Mouse (Mus musculus) erythroblast, embryonic 14.5 days (primary cell): ENCODE measurements around the gene Ddost.

Source experiments
- GATA1 ChIP-seq: IDR thresholded peaks from 2 replicates; pipeline ENCODE4 v1.6.1; 2012; ENCODE audit warnings: low read length, inconsistent platforms, mixed read lengths
- TAL1 ChIP-seq: IDR thresholded peaks from 3 replicates; pipeline ENCODE4 v1.6.1; 2012; ENCODE audit warnings: low read length, inconsistent platforms, mixed read lengths

DNA sequence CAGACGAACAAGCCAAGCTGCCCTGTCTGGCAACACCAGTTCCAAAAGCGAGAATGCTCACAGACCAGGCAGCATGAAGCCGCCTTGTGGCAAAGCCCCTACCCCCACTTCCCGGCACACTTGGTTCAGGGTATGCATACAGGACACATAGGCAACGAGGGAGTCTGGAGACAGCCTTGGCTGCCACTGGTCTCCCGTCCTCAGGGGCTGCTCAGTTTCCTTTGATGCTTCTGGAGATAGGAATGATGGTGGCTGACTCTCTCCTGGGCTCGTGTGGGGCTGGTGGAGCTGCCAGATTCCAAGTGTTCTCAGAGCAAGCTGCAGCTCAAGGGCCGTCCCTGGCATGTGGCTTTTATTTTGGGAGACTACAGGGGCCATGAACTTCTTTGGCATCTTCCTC, 36.9 kb downstream of the Ddost start:
- TF ChIP-seq TAL1 (no peak), GATA1 (no peak)
